Mouse (Mus musculus): ENCODE measurements around the gene Cldnd1. TPM values are rescaled to one million over a fixed set of nuclear protein-coding genes. Genes with fewer than 3 reads are reported as not detected.
A peak's percentile ranks its signal among the peaks of the same experiment; 100 is the strongest.

Gene Cldnd1
- total and polyA plus RNA-seq, 3 experiments = 3.3 to 93.5 (median 18.5) TPM

DNA sequence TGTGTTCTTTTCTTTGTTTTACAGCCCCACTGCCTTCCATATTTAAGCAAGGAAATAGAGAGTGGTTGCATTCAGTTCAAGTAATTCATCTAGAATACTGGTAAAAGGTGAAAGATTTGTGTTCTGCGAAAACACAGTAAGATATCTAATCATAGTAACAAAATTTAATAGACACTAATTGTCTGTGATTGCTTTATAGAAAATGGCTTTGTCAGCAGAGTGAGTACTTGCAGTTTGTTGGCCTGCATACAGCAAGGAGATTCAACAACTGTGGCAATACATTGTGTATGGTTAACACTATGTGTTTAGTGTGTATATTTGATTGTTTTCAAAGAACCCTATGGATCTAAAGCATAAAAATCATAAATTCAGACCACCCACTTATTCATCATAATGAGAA is 14.6 kb upstream of the Cldnd1 start:
- DNase-seq (ENCODE audit: low spot score) (no peak), ATAC-seq (ENCODE audit: extremely low read depth, insufficient number of reproducible peaks, low FRiP score, poor library complexity, severe bottlenecking) (no peak)
- Histone ChIP-seq H3K9me3 (replicated peaks) (no peaks in the 10 kb centered on the region), H3K27me3 (ENCODE audit: insufficient read depth, low read length) (no peaks in the 10 kb centered on the region; the same call in 1 of the 2 replicates), H3K4me1 (ENCODE audit: insufficient read depth, low read depth, low read length) (peaks cover 12% of the 10 kb centered on the region; the same call in 1 of the 2 replicates), H3K36me3 (replicated peaks) (no peaks in the 10 kb centered on the region), H3K4me3 (ENCODE audit: low read depth, low read length) (no peak overlapping the region)
- TF ChIP-seq GATA1 (IDR thresholded peaks at IDR 0.05; ENCODE audit: borderline replicate concordance, low read length) (no peak), GATA2 (IDR thresholded peaks at IDR 0.05; ENCODE audit: borderline replicate concordance, low read depth, low read length) (no peak)

DNA sequence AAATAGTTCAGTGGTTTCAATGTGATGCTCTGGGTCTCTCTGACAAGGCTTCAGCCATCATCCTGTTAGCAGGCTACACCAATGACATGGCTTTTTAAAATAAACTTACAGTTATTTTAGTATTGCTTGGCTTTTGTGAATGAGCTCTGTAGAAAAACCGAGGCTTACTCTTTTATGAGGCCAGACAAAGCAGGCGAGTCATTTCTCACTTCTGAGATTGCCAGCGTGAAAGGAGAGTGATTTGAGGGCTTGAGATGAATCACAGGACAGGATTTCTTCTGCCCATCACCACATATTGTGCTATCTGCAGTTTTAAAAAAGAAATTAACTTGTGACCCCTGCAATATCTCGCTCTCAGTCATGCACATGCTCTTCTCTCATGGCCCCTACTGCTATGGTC is 12.7 kb upstream of the Cldnd1 start:
- H3K4me3 ChIP-seq (ENCODE audit: low read depth, low read length) = no peak overlapping the region
- DNase-seq (ENCODE audit: low spot score) (no peak), ATAC-seq (ENCODE audit: extremely low read depth, insufficient number of reproducible peaks, low FRiP score, poor library complexity, severe bottlenecking) (no peak)
- peaks cover 5% of the 10 kb centered on the region; the same call in 1 of the 2 replicates for H3K4me1 ChIP-seq (ENCODE audit: insufficient read depth, low read depth, low read length)
- TF ChIP-seq TAL1 (conservative IDR thresholded peaks at IDR 0.05; ENCODE audit: low read depth, low read length) (no peak), POLR2AphosphoS5 (IDR thresholded peaks at IDR 0.05; ENCODE audit: insufficient replicate concordance, low read depth, low read length) (no peak), GATA1 (IDR thresholded peaks at IDR 0.05; ENCODE audit: borderline replicate concordance, low read length) (no peak), GATA2 (IDR thresholded peaks at IDR 0.05; ENCODE audit: borderline replicate concordance, low read depth, low read length) (no peak), CTCF (IDR thresholded peaks at IDR 0.05; ENCODE audit: low read depth, low read length) (no peak)
- H3K36me3 ChIP-seq (replicated peaks) = no peaks in the 10 kb centered on the region
- H3K9me3 ChIP-seq (replicated peaks) = no peaks in the 10 kb centered on the region
- peaks cover 3% of the 10 kb centered on the region; the same call in 1 of the 2 replicates for H3K27me3 ChIP-seq (ENCODE audit: insufficient read depth, low read length)

GRCm38 (mm10) chr16:58718666-58719120 is 9.0 kb upstream of the Cldnd1 start, which contains the start of gene Gpr15:
Gene Gpr15, minus strand, starts transcription at chr16:58719070.
- DNase-seq (ENCODE audit: low spot score) = no peak
- Histone ChIP-seq H3K36me3 (replicated peaks) (no peaks in the 10 kb centered on the region), H3K27me3 (ENCODE audit: insufficient read depth, low read length) (peaks cover 3% of the 10 kb centered on the region; the same call in 1 of the 2 replicates), H3K9me3 (replicated peaks) (no peaks in the 10 kb centered on the region), H3K4me1 (ENCODE audit: insufficient read depth, low read depth, low read length) (peaks cover 9% of the 10 kb centered on the region), H3K4me3 (ENCODE audit: low read depth, low read length) (no peak within 1 kb of the TSS)
- ATAC-seq (ENCODE audit: extremely low read depth, insufficient number of reproducible peaks, low FRiP score, poor library complexity, severe bottlenecking) = no peak
- no peak for TF ChIP-seq GATA1 (IDR thresholded peaks at IDR 0.05; ENCODE audit: borderline replicate concordance, low read length)
- no peak for TF ChIP-seq TAL1 (conservative IDR thresholded peaks at IDR 0.05; ENCODE audit: low read depth, low read length)
- no peak for TF ChIP-seq CTCF (IDR thresholded peaks at IDR 0.05; ENCODE audit: low read depth, low read length)
- TF ChIP-seq GATA2 (IDR thresholded peaks at IDR 0.05; ENCODE audit: borderline replicate concordance, low read depth, low read length) = no peak
- no peak for TF ChIP-seq POLR2AphosphoS5 (IDR thresholded peaks at IDR 0.05; ENCODE audit: insufficient replicate concordance, low read depth, low read length)

- Histone ChIP-seq H3K4me3 (ENCODE audit: low read depth, low read length) (no peak overlapping the region), H3K36me3 (replicated peaks) (no peaks in the 10 kb centered on the region), H3K4me1 (ENCODE audit: insufficient read depth, low read depth, low read length) (peaks cover 15% of the 10 kb centered on the region), H3K9me3 (replicated peaks) (no peaks in the 10 kb centered on the region), H3K27me3 (ENCODE audit: insufficient read depth, low read length) (peaks cover 3% of the 10 kb centered on the region; the same call in 1 of the 2 replicates)
- DNase-seq (ENCODE audit: low spot score) (no peak), ATAC-seq (ENCODE audit: extremely low read depth, insufficient number of reproducible peaks, low FRiP score, poor library complexity, severe bottlenecking) (no peak; the same call in 1 of the 2 replicates)
- no peak for TF ChIP-seq POLR2AphosphoS5 (IDR thresholded peaks at IDR 0.05; ENCODE audit: insufficient replicate concordance, low read depth, low read length)
- TF ChIP-seq TAL1 (conservative IDR thresholded peaks at IDR 0.05; ENCODE audit: low read depth, low read length) = no peak
- no peak for TF ChIP-seq GATA1 (IDR thresholded peaks at IDR 0.05; ENCODE audit: borderline replicate concordance, low read length)
- no peak for TF ChIP-seq GATA2 (IDR thresholded peaks at IDR 0.05; ENCODE audit: borderline replicate concordance, low read depth, low read length)
- no peak for TF ChIP-seq CTCF (IDR thresholded peaks at IDR 0.05; ENCODE audit: low read depth, low read length)
Measured at GRCm38 (mm10) chr16:58722292-58722691, 5.4 kb upstream of the Cldnd1 start.

DNA sequence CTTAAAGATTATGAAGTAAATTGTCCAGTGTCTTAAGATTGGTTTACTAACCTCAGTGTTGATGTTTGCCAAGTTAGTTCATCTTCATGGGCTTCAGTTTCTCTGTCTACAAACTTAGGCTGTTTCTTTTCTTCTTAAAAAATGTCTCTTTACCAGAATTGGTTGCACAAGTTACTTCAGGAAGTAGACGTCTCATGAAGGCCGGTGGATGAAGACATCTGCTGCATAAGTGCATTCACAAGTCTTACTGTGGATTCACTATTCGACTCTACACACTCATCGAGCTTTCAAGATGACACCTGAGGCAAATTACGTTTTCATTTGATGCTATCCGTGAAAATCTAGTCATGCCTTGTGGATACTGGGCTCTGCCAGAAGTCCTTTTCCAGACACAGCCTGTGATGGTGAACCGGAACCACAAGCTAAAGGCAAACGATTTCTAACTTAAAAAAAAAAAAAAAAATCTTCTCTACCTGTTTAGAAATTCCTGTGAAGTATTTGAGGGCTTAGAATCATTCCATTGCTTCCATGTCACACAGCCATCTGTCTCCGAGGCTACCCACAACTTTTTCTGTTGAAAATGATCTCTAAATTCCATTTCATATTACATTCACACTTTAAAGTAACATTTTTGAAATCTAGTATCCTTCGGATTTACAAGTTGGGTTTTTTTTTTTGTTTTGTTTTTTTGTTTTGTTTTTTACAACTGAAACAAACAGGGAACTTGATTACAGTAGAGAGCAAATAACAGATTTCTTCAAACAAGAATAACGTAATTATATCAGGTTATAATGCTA is 832 bp upstream of the Cldnd1 start:
- ATAC-seq (ENCODE audit: extremely low read depth, insufficient number of reproducible peaks, low FRiP score, poor library complexity, severe bottlenecking) = no peak
- DNase-seq (ENCODE audit: low spot score) = no peak
- no peaks in the 10 kb centered on the region for H3K9me3 ChIP-seq (replicated peaks)
- peaks cover 27% of the 10 kb centered on the region for H3K4me1 ChIP-seq (ENCODE audit: insufficient read depth, low read depth, low read length)
- H3K27me3 ChIP-seq (ENCODE audit: insufficient read depth, low read length) = no peaks in the 10 kb centered on the region; the same call in 1 of the 2 replicates
- no peak for TF ChIP-seq CTCF (IDR thresholded peaks at IDR 0.05; ENCODE audit: low read depth, low read length)
- no peak for TF ChIP-seq GATA1 (IDR thresholded peaks at IDR 0.05; ENCODE audit: borderline replicate concordance, low read length)
- no peak for TF ChIP-seq GATA2 (IDR thresholded peaks at IDR 0.05; ENCODE audit: borderline replicate concordance, low read depth, low read length)
- no peak for TF ChIP-seq TAL1 (conservative IDR thresholded peaks at IDR 0.05; ENCODE audit: low read depth, low read length)
- TF ChIP-seq POLR2AphosphoS5 (IDR thresholded peaks at IDR 0.05; ENCODE audit: insufficient replicate concordance, low read depth, low read length) = no peak
- H3K4me3 ChIP-seq (ENCODE audit: low read depth, low read length) = no peak overlapping the region
- H3K36me3 ChIP-seq (replicated peaks) = peaks cover 24% of the 10 kb centered on the region

DNA sequence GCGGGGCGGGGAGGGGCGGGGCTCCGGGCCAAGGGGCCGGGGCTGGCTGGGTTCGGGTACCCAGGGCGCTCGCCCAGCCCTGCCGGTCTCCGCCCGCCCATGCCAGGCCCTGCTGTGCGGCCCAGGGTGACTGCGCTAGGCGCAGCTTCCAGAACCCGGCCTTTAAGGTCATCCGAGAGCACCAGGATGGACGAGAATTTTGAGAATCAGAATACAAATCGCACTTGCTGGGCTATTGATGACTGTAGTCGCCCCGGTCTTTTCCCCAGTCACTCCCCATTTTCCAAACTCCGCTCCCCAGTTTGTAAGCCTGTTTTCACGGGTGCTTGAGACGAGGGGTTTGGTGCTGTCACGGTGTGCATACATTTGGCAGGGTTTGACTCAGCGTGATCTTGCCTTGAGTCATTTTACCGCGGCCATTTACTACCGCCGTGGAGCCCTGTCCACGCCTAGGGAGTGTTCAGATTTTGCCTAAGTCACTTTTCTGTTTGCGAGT is 514 bp downstream of the Cldnd1 start:
- 0 out of 2 replicates have a peak, but pooled peaks have one; percentile 10 for ATAC-seq (ENCODE audit: extremely low read depth, insufficient number of reproducible peaks, low FRiP score, poor library complexity, severe bottlenecking)
- peaks cover 23% of the 10 kb centered on the region for H3K4me1 ChIP-seq (ENCODE audit: insufficient read depth, low read depth, low read length)

More for the DNA sequence above, 514 bp downstream of the Cldnd1 start:
- TF ChIP-seq CTCF (IDR thresholded peaks at IDR 0.05; ENCODE audit: low read depth, low read length) = no peak
- no peak for TF ChIP-seq TAL1 (conservative IDR thresholded peaks at IDR 0.05; ENCODE audit: low read depth, low read length)
- no peak for TF ChIP-seq GATA2 (IDR thresholded peaks at IDR 0.05; ENCODE audit: borderline replicate concordance, low read depth, low read length)
- no peak for TF ChIP-seq POLR2AphosphoS5 (IDR thresholded peaks at IDR 0.05; ENCODE audit: insufficient replicate concordance, low read depth, low read length)
- DNase-seq (ENCODE audit: low spot score) = peak; percentile 19
- Histone ChIP-seq H3K36me3 (replicated peaks) (peaks cover 36% of the 10 kb centered on the region), H3K27me3 (ENCODE audit: insufficient read depth, low read length) (no peaks in the 10 kb centered on the region; the same call in 1 of the 2 replicates), H3K9me3 (replicated peaks) (no peaks in the 10 kb centered on the region), H3K4me3 (ENCODE audit: low read depth, low read length) (peak overlapping the region; percentile 82)

All from G1E (cell line).